8 mouse cellular contexts compared by ENCODE assay signal in the genomic region with DNA sequence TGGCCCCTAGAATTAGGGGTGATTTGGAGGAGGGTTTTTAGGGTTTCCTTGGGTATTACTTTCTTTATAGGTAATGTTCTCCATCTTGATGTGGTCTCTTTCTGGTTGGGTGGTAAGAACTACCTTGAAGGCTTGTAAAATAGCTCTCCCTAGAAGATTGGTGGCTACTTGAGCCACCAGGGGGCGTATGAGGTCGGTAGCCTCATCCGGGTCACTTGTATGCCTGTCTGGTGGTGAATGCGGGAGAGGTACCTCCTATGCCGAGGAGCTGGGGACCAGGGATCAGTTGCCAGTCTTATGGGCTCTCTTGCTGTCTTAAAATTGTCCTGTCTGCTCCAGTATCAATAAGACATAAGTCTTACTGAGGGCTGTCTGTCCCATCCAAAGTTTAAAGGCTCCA. TPM values are rescaled to one million over a fixed set of nuclear protein-coding genes. Genes with fewer than 3 reads are reported as not detected.
DNase-seq lines count a peak whose midpoint lies in the region; ATAC-seq lines count a peak whose summit lies in the region.

No protein-coding gene starts in this region.

- ATAC-seq in heart, embryonic 16.5 days (replicated peaks; ENCODE audit: extremely low read depth, insufficient read depth, low FRiP score) = no peak
- ATAC-seq in lung, embryonic 16.5 days (ENCODE audit: low read depth) = no peak

- 0 out of 2 replicates have a peak, but pooled peaks cover 3% of the 10 kb centered on the region for H3K4me1 ChIP-seq in heart, embryonic 16.5 days (ENCODE audit: control insufficient read depth, insufficient read depth, low read length)
- peaks cover 5% of the 10 kb centered on the region; the same call in 1 of the 2 replicates for H3K4me1 ChIP-seq in lung, embryonic 16.5 days (replicated peaks; ENCODE audit: control insufficient read depth, insufficient read depth, low read length)

- no peak for DNase-seq in heart, adult 11 months
- DNase-seq in 416B (ENCODE audit: low read depth) (peak; percentile 69), R1 (ENCODE audit: low read depth, low spot score) (peak; percentile 71)
- DNase-seq in gastrocnemius, postnatal 10 days = peak; percentile 72
- no peak for DNase-seq in layer of hippocampus, adult 9-11 months
- DNase-seq in left cerebral cortex, adult 11 months (ENCODE audit: low spot score) = no peak

- peaks cover 10% of the 10 kb centered on the region for H3K27me3 ChIP-seq in heart, embryonic 16.5 days (ENCODE audit: control insufficient read depth, insufficient read depth, low read length)
- peaks cover 9% of the 10 kb centered on the region; the same call in 1 of the 2 replicates for H3K27me3 ChIP-seq in lung, embryonic 16.5 days (ENCODE audit: control insufficient read depth, insufficient read depth, low read depth, low read length)

- H3K4me3 ChIP-seq in heart, embryonic 16.5 days (ENCODE audit: low read length) = no peak overlapping the region
- no peak overlapping the region for H3K4me3 ChIP-seq in lung, embryonic 16.5 days (ENCODE audit: low read length)

- peak overlapping the region; percentile 43; the same call in 1 of the 2 replicates for H3K9ac ChIP-seq in heart, embryonic 16.5 days (ENCODE audit: low read length)
- peak overlapping the region; percentile 24; the same call in 1 of the 2 replicates for H3K9ac ChIP-seq in lung, embryonic 16.5 days (ENCODE audit: low read length)

- no peaks in the 10 kb centered on the region for H3K9me3 ChIP-seq in heart, embryonic 16.5 days (replicated peaks; ENCODE audit: control insufficient read depth, low read length)
- no peaks in the 10 kb centered on the region for H3K9me3 ChIP-seq in lung, embryonic 16.5 days (ENCODE audit: control insufficient read depth, low read length)

- H3K36me3 ChIP-seq in heart, embryonic 16.5 days (ENCODE audit: control insufficient read depth, insufficient read depth) = no peaks in the 10 kb centered on the region
- no peaks in the 10 kb centered on the region for H3K36me3 ChIP-seq in lung, embryonic 16.5 days (ENCODE audit: control insufficient read depth, insufficient read depth, low read length)

- 25% methylated on average over 5 of the region's 5 CpGs for WGBS in heart, embryonic 16.5 days
- 13% methylated on average over 5 of the region's 5 CpGs for WGBS in lung, embryonic 16.5 days

- no peak overlapping the region for H3K27ac ChIP-seq in heart, embryonic 16.5 days (ENCODE audit: low read length)
- H3K27ac ChIP-seq in lung, embryonic 16.5 days (ENCODE audit: low read length) = no peak overlapping the region

- no peak overlapping the region for H3K4me2 ChIP-seq in heart, embryonic 16.5 days (ENCODE audit: low read depth, low read length)
- H3K4me2 ChIP-seq in lung, embryonic 16.5 days (ENCODE audit: low read depth, low read length) = no peak overlapping the region

RNA-seq across cellular contexts. Expression of gene Gdf15, which starts 7.2 kb away (rescaled TPM):
- 1.2 and 1.6 TPM in 2 replicates for polyA plus RNA-seq in heart, embryonic 16.5 days (2015; fragmentation: Nextera tagmentation; extraction: Ambion mirVana)
- not detected for total RNA-seq in gastrocnemius, postnatal 10 days (2021)
- 0.45 and 0.60 TPM in 2 replicates for polyA plus RNA-seq in lung, embryonic 16.5 days (2015; fragmentation: Nextera tagmentation; extraction: Ambion mirVana)

RNA-seq across cellular contexts. Expression of gene Lrrc25, which starts 9.1 kb away (rescaled TPM):
- 1.8 and 2.3 TPM in 2 replicates for polyA plus RNA-seq in heart, embryonic 16.5 days (2015; fragmentation: Nextera tagmentation; extraction: Ambion mirVana)
- total RNA-seq in gastrocnemius, postnatal 10 days (2021) = 1 to 10 TPM; 1.2 to 3.0 TPM
- 2.0 and 3.2 TPM in 2 replicates for polyA plus RNA-seq in lung, embryonic 16.5 days (2015; fragmentation: Nextera tagmentation; extraction: Ambion mirVana)

RNA-seq across cellular contexts. Expression of gene Ssbp4, which starts 16.4 kb away (rescaled TPM):
- 68.4 and 69.5 TPM in 2 replicates for polyA plus RNA-seq in heart, embryonic 16.5 days (2015; fragmentation: Nextera tagmentation; extraction: Ambion mirVana)
- total RNA-seq in gastrocnemius, postnatal 10 days (2021) = 10 to 100 TPM; 31.1 to 40.1 TPM
- polyA plus RNA-seq in lung, embryonic 16.5 days (2015; fragmentation: Nextera tagmentation; extraction: Ambion mirVana) = 106 and 108 TPM in 2 replicates

RNA-seq across cellular contexts. Expression of gene Isyna1, which starts 30.9 kb away (rescaled TPM):
- 111 and 117 TPM in 2 replicates for polyA plus RNA-seq in heart, embryonic 16.5 days (2015; fragmentation: Nextera tagmentation; extraction: Ambion mirVana)
- total RNA-seq in gastrocnemius, postnatal 10 days (2021) = 10 to 100 TPM; 30.0 to 31.6 TPM
- 118 and 121 TPM in 2 replicates for polyA plus RNA-seq in lung, embryonic 16.5 days (2015; fragmentation: Nextera tagmentation; extraction: Ambion mirVana)

RNA-seq across cellular contexts. Expression of gene Pgpep1, which starts 35.1 kb away (rescaled TPM):
- 35.5 and 36.7 TPM in 2 replicates for polyA plus RNA-seq in heart, embryonic 16.5 days (2015; fragmentation: Nextera tagmentation; extraction: Ambion mirVana)
- total RNA-seq in gastrocnemius, postnatal 10 days (2021) = 10 to 100 TPM; 22.5 to 23.4 TPM
- polyA plus RNA-seq in lung, embryonic 16.5 days (2015; fragmentation: Nextera tagmentation; extraction: Ambion mirVana) = 43.6 and 46.7 TPM in 2 replicates

Comparison
In these comparisons a context has a peak if more than half of its experiments do, and no peak if none do; other contexts are left out.
1. DNase-seq: peak in 416B (single experiment), R1 (single experiment) and gastrocnemius, postnatal 10 days (single experiment); none in heart, adult 11 months (single experiment), layer of hippocampus, adult 9-11 months (single experiment) and left cerebral cortex, adult 11 months (single experiment).